Mouse (Mus musculus) heart, embryonic 12.5 days (tissue): ENCODE data around the gene Serinc4. TPM values are rescaled to one million over a fixed set of nuclear protein-coding genes. Genes with fewer than 3 reads are reported as not detected.

Source experiments
- ATAC-seq: fragments of 200-750 bp; cut with Nextera tagmentation; 2 replicates; pipeline ENCODE4 v1.8.0; 2017; ENCODE audit warnings: moderate TSS enrichment, moderate library complexity; ENCODE audit not compliant: insufficient number of reproducible peaks, low FRiP score
- H3K27ac ChIP-seq: fragments of 300-500 bp; sonication (generic); 2 replicates; pipeline ENCODE4 v1.5.1; 2016; ENCODE audit warnings: mild to moderate bottlenecking, moderate library complexity; ENCODE audit not compliant: poor library complexity, severe bottlenecking
- H3K27me3 ChIP-seq: fragments of 300-500 bp; sonication (generic); replicated peaks from 2 replicates; pipeline ENCODE4 v1.6.1; 2016; ENCODE audit warnings: mild to moderate bottlenecking, moderate library complexity
- H3K36me3 ChIP-seq: fragments of 300-500 bp; sonication (generic); 2 replicates; pipeline ENCODE4 v1.6.1; 2016; ENCODE audit warnings: mild to moderate bottlenecking, moderate library complexity
- H3K4me1 ChIP-seq: fragments of 300-500 bp; sonication (generic); replicated peaks from 2 replicates; pipeline ENCODE4 v1.6.1; 2016; ENCODE audit warnings: mild to moderate bottlenecking
- H3K4me2 ChIP-seq: fragments of 300-500 bp; sonication (generic); 2 replicates; pipeline ENCODE4 v1.6.1; 2016; ENCODE audit warnings: mild to moderate bottlenecking, moderate library complexity
- H3K4me3 ChIP-seq: fragments of 300-500 bp; sonication (generic); 2 replicates; pipeline ENCODE4 v1.5.1; 2016; ENCODE audit warnings: mild to moderate bottlenecking
- H3K9ac ChIP-seq: fragments of 300-500 bp; sonication (generic); 2 replicates; pipeline ENCODE4 v1.6.1; 2016; ENCODE audit warnings: mild to moderate bottlenecking, moderate library complexity
- H3K9me3 ChIP-seq: fragments of 300-500 bp; sonication (generic); replicated peaks from 2 replicates; pipeline ENCODE4 v1.6.1; 2016; ENCODE audit warnings: mild to moderate bottlenecking, moderate library complexity
- WGBS: fragments of 180-500 bp; shearing (Covaris S2); methylation state at CpG from one replicate; pipeline ENCODE4 v1.1.7; 2016; 5-methylcytosine and 5-hydroxymethylcytosine counted together
- polyA plus RNA-seq: library from polyadenylated mRNA; unstranded; fragments of >200 nt; fragmentation: Nextera tagmentation; extraction: Ambion mirVana; gene quantifications from 2 replicates; pipeline ENCODE4 v1.2.1, GENCODE M21; 2016

Serinc4 gene
- polyA plus RNA-seq, 1 experiment from 2014 or later, result 0.13 TPM

GRCm38 (mm10) chr2:121447006-121447405 lies 9.6 kb downstream of the Serinc4 start:
- Histone ChIP-seq H3K4me2 (no peak overlapping the region), H3K27me3 (no peaks in the 10 kb centered on the region), H3K9me3 (no peaks in the 10 kb centered on the region), H3K4me1 (peaks cover 35% of the 10 kb centered on the region), H3K36me3 (peaks cover 9% of the 10 kb centered on the region), H3K27ac (no peak overlapping the region), H3K4me3 (no peak overlapping the region), H3K9ac (no peak overlapping the region)
- ATAC-seq, result no peak
- WGBS, result 88% methylated on average over 3 of the region's 3 CpGs

- ATAC-seq, result no peak
- Histone ChIP-seq H3K9ac (no peak overlapping the region), H3K4me2 (no peak overlapping the region), H3K36me3 (peaks cover 7% of the 10 kb centered on the region), H3K4me1 (peaks cover 38% of the 10 kb centered on the region), H3K9me3 (no peaks in the 10 kb centered on the region), H3K27me3 (0 out of 2 replicates have a peak, but pooled peaks cover 3% of the 10 kb centered on the region), H3K27ac (no peak overlapping the region), H3K4me3 (no peak overlapping the region)
- WGBS, result 84% methylated on average over 4 of the region's 4 CpGs
Observed at GRCm38 (mm10) chr2:121446506-121446905, 10.1 kb downstream of the Serinc4 start.

GRCm38 (mm10) chr2:121445117-121445516 lies 11.5 kb downstream of the Serinc4 start:
- no peaks in the 10 kb centered on the region for H3K36me3 ChIP-seq
- no peak for ATAC-seq
- no peak overlapping the region for H3K27ac ChIP-seq
- H3K27me3 ChIP-seq, result peaks cover 12% of the 10 kb centered on the region; the same call in 1 of the 2 replicates
- no peak overlapping the region for H3K9ac ChIP-seq
- 79% methylated on average over 3 of the region's 3 CpGs for WGBS
- no peaks in the 10 kb centered on the region for H3K9me3 ChIP-seq
- H3K4me2 ChIP-seq, result no peak overlapping the region
- peaks cover 27% of the 10 kb centered on the region for H3K4me1 ChIP-seq
- H3K4me3 ChIP-seq, result no peak overlapping the region

- Histone ChIP-seq H3K27ac (no peak within 1 kb of the TSS), H3K27me3 (peaks cover 12% of the 10 kb centered on the region; the same call in 1 of the 2 replicates), H3K9me3 (no peaks in the 10 kb centered on the region), H3K4me3 (peak within 1 kb of the TSS; percentile 59; the same call in 1 of the 2 replicates), H3K4me1 (peaks cover 27% of the 10 kb centered on the region), H3K9ac (no peak within 1 kb of the TSS), H3K36me3 (peaks cover 9% of the 10 kb centered on the region), H3K4me2 (peak within 1 kb of the TSS; percentile 97)
- 84% methylated on average over 1 of the region's 1 CpGs for WGBS
- ATAC-seq, result no peak
Observed at GRCm38 (mm10) chr2:121444178-121444577, 12.4 kb downstream of the Serinc4 start, which contains the start of gene Ell3. TSS of gene Ell3 (minus strand) at chr2:121444278.

- peaks cover 25% of the 10 kb centered on the region for H3K4me1 ChIP-seq
Observed at GRCm38 (mm10) chr2:121443068-121443349, 13.6 kb downstream of the Serinc4 start.

GRCm38 (mm10) chr2:121442259-121443067 lies 14.1 kb downstream of the Serinc4 start:
- Histone ChIP-seq H3K4me3 (peak overlapping the region; percentile 59), H3K4me1 (peaks cover 20% of the 10 kb centered on the region), H3K9me3 (no peaks in the 10 kb centered on the region), H3K4me2 (peak overlapping the region; percentile 97), H3K9ac (peak overlapping the region; percentile 63), H3K27ac (no peak overlapping the region), H3K36me3 (peaks cover 26% of the 10 kb centered on the region), H3K27me3 (peaks cover 12% of the 10 kb centered on the region; the same call in 1 of the 2 replicates)
- 1% methylated on average over 30 of the region's 30 CpGs for WGBS
- ATAC-seq, result peak; percentile 93

More at GRCm38 (mm10) chr2:121443068-121443349, 13.6 kb downstream of the Serinc4 start:
- Histone ChIP-seq H3K4me3 (peak overlapping the region; percentile 59), H3K36me3 (peaks cover 20% of the 10 kb centered on the region), H3K9ac (peak overlapping the region; percentile 63), H3K27me3 (peaks cover 12% of the 10 kb centered on the region; the same call in 1 of the 2 replicates), H3K27ac (no peak overlapping the region), H3K9me3 (no peaks in the 10 kb centered on the region), H3K4me2 (peak overlapping the region; percentile 97)
- 18% methylated on average over 8 of the region's 8 CpGs for WGBS
- ATAC-seq, result no peak

GRCm38 (mm10) chr2:121441800-121442199 lies 14.8 kb downstream of the Serinc4 start:
- H3K27me3 ChIP-seq, result peaks cover 12% of the 10 kb centered on the region; the same call in 1 of the 2 replicates
- H3K4me3 ChIP-seq, result peak overlapping the region; percentile 59
- no peak for ATAC-seq
- no peaks in the 10 kb centered on the region for H3K9me3 ChIP-seq
- WGBS, result 7% methylated on average over 11 of the region's 11 CpGs
- H3K4me1 ChIP-seq, result peaks cover 19% of the 10 kb centered on the region
- H3K4me2 ChIP-seq, result peak overlapping the region; percentile 97
- peaks cover 32% of the 10 kb centered on the region for H3K36me3 ChIP-seq
- H3K9ac ChIP-seq, result peak overlapping the region; percentile 63
- no peak overlapping the region for H3K27ac ChIP-seq

- no peak overlapping the region for H3K27ac ChIP-seq
- H3K9me3 ChIP-seq, result no peaks in the 10 kb centered on the region
- no peak for ATAC-seq
- H3K36me3 ChIP-seq, result peaks cover 38% of the 10 kb centered on the region
- peaks cover 12% of the 10 kb centered on the region; the same call in 1 of the 2 replicates for H3K27me3 ChIP-seq
- H3K4me3 ChIP-seq, result no peak overlapping the region
- no peak overlapping the region for H3K4me2 ChIP-seq
- peaks cover 19% of the 10 kb centered on the region for H3K4me1 ChIP-seq
- WGBS, result 44% methylated on average over 5 of the region's 5 CpGs
- no peak overlapping the region for H3K9ac ChIP-seq
Observed at GRCm38 (mm10) chr2:121440834-121441605, 15.6 kb downstream of the Serinc4 start.

GRCm38 (mm10) chr2:121439746-121440145 lies 16.8 kb downstream of the Serinc4 start:
- ATAC-seq, result no peak
- peaks cover 19% of the 10 kb centered on the region for H3K4me1 ChIP-seq
- no peak overlapping the region for H3K27ac ChIP-seq
- H3K9ac ChIP-seq, result no peak overlapping the region
- no peak overlapping the region for H3K4me2 ChIP-seq
- no peaks in the 10 kb centered on the region for H3K9me3 ChIP-seq
- WGBS, result 60% methylated on average over 4 of the region's 4 CpGs
- peaks cover 12% of the 10 kb centered on the region; the same call in 1 of the 2 replicates for H3K27me3 ChIP-seq
- H3K36me3 ChIP-seq, result peaks cover 50% of the 10 kb centered on the region
- no peak overlapping the region for H3K4me3 ChIP-seq

GRCm38 (mm10) chr2:121434854-121435253 lies 21.7 kb downstream of the Serinc4 start:
- no peak overlapping the region for H3K4me2 ChIP-seq
- H3K36me3 ChIP-seq, result peaks cover 93% of the 10 kb centered on the region
- H3K4me1 ChIP-seq, result no peaks in the 10 kb centered on the region
- H3K4me3 ChIP-seq, result no peak overlapping the region
- no peaks in the 10 kb centered on the region for H3K27me3 ChIP-seq
- H3K27ac ChIP-seq, result no peak overlapping the region
- 98% methylated on average over 1 of the region's 1 CpGs for WGBS
- no peaks in the 10 kb centered on the region for H3K9me3 ChIP-seq
- no peak for ATAC-seq
- H3K9ac ChIP-seq, result no peak overlapping the region

GRCm38 (mm10) chr2:121425890-121426289 lies 30.7 kb downstream of the Serinc4 start:
- Histone ChIP-seq H3K4me1 (no peaks in the 10 kb centered on the region), H3K4me2 (no peak overlapping the region), H3K4me3 (no peak overlapping the region), H3K27ac (no peak overlapping the region), H3K9ac (no peak overlapping the region), H3K36me3 (peaks cover 85% of the 10 kb centered on the region), H3K27me3 (no peaks in the 10 kb centered on the region), H3K9me3 (no peaks in the 10 kb centered on the region)
- 87% methylated on average over 2 of the region's 2 CpGs for WGBS
- ATAC-seq, result no peak
